Mouse (Mus musculus) kidney, adult 2 months (tissue): ENCODE results near the gene Gm20765.
"Not testable (repeated sequence)": the region's sequence is repeated elsewhere in the genome, so short reads cannot be mapped to it uniquely, and the experiment has no call there.

Experiments used
- CTCF ChIP-seq: fragments of 200-500 bp; conservative IDR thresholded peaks from 2 replicates; pipeline ENCODE4 v1.5.1; 2011; ENCODE audit warnings: low read depth, mild to moderate bottlenecking, control low read depth, low read length, moderate library complexity, mixed read lengths; ENCODE audit not compliant: insufficient read depth, insufficient read length
- POLR2A ChIP-seq: fragments of 200-500 bp; IDR thresholded peaks from one replicate; pipeline ENCODE4 v1.6.1; 2011; ENCODE audit warnings: low read depth, low read length, control low read depth

DNA sequence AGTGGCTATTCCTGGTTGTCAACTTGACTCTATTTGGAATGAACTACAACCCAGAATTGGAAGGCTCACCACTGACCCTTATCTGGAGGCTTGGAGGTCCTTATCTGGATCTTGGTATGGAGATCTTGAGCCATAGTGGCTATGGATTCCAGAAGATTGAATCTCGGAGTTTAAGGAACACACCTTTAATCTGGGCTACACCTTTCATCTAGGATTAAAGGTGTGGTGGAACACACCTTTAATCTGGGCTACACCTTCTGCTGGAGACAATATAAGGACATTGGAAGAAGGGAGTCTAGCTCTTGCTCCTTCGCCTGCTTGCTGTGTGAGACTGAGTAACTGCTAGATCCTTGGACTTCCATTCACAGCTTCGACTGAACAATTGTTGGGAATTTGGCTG is 8.6 kb upstream of the Gm20765 start, which contains the start of gene Gm21312:
- not testable (repeated sequence) for TF ChIP-seq POLR2A, CTCF
